Mouse (Mus musculus) hindbrain, embryonic 12.5 days (tissue): ENCODE measurements around the gene Eea1. TPM values are rescaled to one million over a fixed set of nuclear protein-coding genes. Genes with fewer than 3 reads are reported as not detected.
A peak's percentile ranks its signal among the peaks of the same experiment; 100 is the strongest.
"Not testable (repeated sequence)": the region's sequence is repeated elsewhere in the genome, so short reads cannot be mapped to it uniquely, and the experiment has no call there.

ENCODE experiments used
- ATAC-seq: fragments of 200-750 bp; cut with Nextera tagmentation; 2 replicates; pipeline ENCODE4 v1.8.0; 2017; ENCODE audit warnings: moderate TSS enrichment; ENCODE audit not compliant: low FRiP score
- H3K27ac ChIP-seq: fragments of 300-500 bp; sonication (generic); 2 replicates; pipeline ENCODE4 v1.5.1; 2016; ENCODE audit warnings: mild to moderate bottlenecking
- H3K27me3 ChIP-seq: fragments of 300-500 bp; sonication (generic); 2 replicates; pipeline ENCODE4 v1.6.1; 2016; ENCODE audit warnings: mild to moderate bottlenecking
- H3K36me3 ChIP-seq: fragments of 300-500 bp; sonication (generic); 2 replicates; pipeline ENCODE4 v1.6.1; 2016; ENCODE audit warnings: mild to moderate bottlenecking
- H3K4me1 ChIP-seq: fragments of 300-500 bp; sonication (generic); 2 replicates; pipeline ENCODE4 v1.6.1; 2016
- H3K4me2 ChIP-seq: fragments of 300-500 bp; sonication (generic); replicated peaks from 2 replicates; pipeline ENCODE4 v1.6.1; 2016; ENCODE audit warnings: mild to moderate bottlenecking
- H3K4me3 ChIP-seq: fragments of 300-500 bp; sonication (generic); 2 replicates; pipeline ENCODE4 v1.5.1; 2016; ENCODE audit warnings: mild to moderate bottlenecking
- H3K9ac ChIP-seq: fragments of 300-500 bp; sonication (generic); 2 replicates; pipeline ENCODE4 v1.6.1; 2016; ENCODE audit warnings: mild to moderate bottlenecking, moderate library complexity
- H3K9me3 ChIP-seq: fragments of 300-500 bp; sonication (generic); replicated peaks from 2 replicates; pipeline ENCODE4 v1.6.1; 2016; ENCODE audit warnings: mild to moderate bottlenecking
- WGBS: fragments of 180-500 bp; shearing (Covaris S2); methylation state at CpG from one replicate; pipeline ENCODE4 v1.1.7; 2016; 5-methylcytosine and 5-hydroxymethylcytosine counted together
- polyA plus RNA-seq: library from polyadenylated mRNA; unstranded; fragments of >200 nt; fragmentation: Nextera tagmentation; extraction: Ambion mirVana; gene quantifications from 2 replicates; pipeline ENCODE4 v1.2.1, GENCODE M21; 2016

Eea1 gene
- polyA plus RNA-seq, 1 experiment from 2014 or later: 18.7 TPM

DNA sequence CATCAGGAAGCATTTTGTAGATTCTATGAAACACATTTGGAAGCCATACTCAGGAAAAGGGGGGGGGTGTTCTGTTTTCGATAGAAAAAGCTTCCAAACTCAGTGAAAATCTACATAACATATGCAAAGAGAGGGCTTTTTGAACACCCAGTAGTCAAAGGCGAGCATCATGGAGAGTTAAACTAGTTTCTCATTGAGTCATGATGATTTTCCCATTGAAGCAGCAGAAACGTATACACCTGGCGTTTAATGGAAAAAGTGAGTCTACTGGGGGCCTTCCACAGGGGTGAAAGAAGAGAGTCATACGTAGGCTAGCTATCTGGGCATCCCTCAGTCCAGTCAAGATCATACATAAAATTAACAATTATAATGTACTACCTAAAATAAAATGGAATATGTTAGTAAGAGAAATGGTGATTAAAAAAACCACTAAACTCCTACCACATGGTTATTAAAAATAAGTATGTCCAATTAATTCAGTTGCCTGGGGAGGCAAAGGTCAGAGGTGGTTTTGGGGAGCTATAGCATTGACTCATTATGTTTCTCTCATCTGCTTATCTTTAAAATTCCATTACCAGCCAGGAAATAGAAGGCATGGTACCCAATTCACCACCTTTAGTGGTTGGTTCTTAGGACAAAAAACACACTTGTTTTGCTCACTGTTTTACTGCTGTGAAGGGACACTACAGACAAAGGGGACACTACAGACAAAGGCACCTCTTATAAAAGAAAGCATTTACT lies 25.8 kb upstream of the Eea1 start:
- 88% methylated on average over 5 of the region's 5 CpGs for WGBS
- Histone ChIP-seq H3K4me1 (no peaks in the 10 kb centered on the region), H3K27ac (no peak overlapping the region), H3K9me3 (no peaks in the 10 kb centered on the region), H3K36me3 (no peaks in the 10 kb centered on the region), H3K27me3 (no peaks in the 10 kb centered on the region), H3K9ac (no peak overlapping the region), H3K4me3 (no peak overlapping the region), H3K4me2 (no peak overlapping the region)
- ATAC-seq: no peak

DNA sequence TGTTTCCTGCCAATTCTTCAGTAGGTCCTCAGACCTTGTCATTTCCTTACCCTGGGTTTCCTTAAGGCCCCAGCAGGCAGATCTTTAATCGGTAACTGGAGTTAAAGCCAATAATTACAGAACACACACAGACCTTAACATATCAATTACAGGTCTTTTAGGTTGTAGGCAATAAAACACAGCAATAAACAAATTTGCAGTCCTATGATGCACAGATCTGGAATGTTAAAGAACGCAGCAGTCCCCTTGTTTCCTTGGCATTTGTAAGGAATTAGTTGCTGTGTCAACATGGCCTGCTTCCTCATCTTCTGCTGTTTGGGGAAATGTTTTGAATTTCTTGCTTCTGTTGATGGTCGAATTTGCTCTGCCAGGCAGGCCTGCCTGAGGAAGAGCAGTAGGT lies 21.7 kb upstream of the Eea1 start:
- no peaks in the 10 kb centered on the region for H3K9me3 ChIP-seq
- no peak overlapping the region for H3K27ac ChIP-seq
- no peaks in the 10 kb centered on the region for H3K27me3 ChIP-seq
- H3K36me3 ChIP-seq: no peaks in the 10 kb centered on the region
- WGBS: 56% methylated on average over 3 of the region's 3 CpGs
- H3K9ac ChIP-seq: no peak overlapping the region
- no peak for ATAC-seq
- H3K4me3 ChIP-seq: no peak overlapping the region
- H3K4me1 ChIP-seq: no peaks in the 10 kb centered on the region
- no peak overlapping the region for H3K4me2 ChIP-seq

DNA sequence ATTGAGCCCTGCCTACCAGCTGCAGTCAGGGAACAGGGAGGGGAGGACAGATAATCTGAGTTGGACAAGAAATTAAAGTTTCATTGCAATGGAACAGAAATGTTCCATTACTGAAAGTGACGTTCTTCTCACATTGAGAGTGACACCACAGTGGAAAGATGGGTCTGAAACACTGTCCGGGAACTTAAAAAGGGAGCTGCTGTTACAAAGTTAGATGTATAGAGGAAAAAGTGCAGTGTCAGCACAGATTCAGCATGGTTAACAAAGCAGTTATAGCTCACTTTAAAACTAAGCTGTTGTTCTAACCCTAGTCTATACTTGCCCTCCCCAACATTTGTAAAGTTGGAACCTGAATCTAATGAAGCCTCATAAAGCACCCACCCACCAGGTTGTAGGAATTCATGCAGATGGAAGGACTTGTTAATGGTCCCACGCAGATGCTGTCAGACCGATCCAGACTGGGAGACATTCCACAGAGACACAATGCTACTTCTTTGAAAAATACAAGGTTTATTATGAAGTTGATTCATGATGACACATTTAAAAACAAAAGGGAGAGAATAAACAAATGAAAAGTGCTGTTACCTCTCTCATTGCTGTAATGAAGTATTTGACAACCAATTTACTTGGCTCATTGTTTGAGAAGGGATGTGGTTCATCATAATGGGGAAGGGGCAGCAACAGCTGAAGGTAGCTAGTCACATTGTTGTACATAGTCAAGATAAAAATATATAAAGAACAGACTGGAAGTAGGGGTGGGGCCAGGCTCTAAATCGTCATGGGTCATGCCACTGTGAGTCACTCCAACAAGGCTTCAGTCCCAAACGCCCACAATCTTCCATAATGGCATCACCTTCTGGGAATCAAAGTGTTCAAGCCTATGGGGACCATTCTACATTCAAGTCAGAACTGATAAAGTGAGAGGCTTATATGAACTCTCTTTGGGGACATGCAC lies 16.9 kb upstream of the Eea1 start:
- H3K9ac ChIP-seq: no peak overlapping the region
- H3K4me2 ChIP-seq: no peak overlapping the region
- no peak for ATAC-seq
- no peaks in the 10 kb centered on the region for H3K4me1 ChIP-seq
- H3K9me3 ChIP-seq: no peaks in the 10 kb centered on the region
- no peak overlapping the region for H3K27ac ChIP-seq
- 86% methylated on average over 6 of the region's 6 CpGs for WGBS
- H3K27me3 ChIP-seq: no peaks in the 10 kb centered on the region
- H3K4me3 ChIP-seq: no peak overlapping the region
- H3K36me3 ChIP-seq: no peaks in the 10 kb centered on the region

DNA sequence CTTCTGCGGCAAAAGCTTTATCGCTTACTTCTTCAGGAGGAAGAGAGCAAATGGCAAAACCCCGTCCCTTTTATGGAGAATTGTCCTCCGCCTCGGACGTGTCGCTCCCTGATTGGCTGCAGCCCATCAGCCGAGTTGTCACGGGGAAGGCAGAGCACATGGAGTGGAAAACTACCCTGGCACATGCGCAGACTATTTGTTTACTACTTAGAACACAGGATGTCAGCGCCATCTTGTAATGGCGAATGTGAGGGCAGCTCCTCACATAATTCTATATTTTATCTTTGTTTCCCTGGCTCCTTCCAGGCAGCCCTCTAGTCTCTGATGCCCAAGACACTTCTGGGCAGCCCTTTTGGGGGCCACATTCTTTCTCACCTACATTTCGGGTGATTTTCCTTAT lies 6.8 kb upstream of the Eea1 start:
- H3K27ac ChIP-seq, H3K4me1 ChIP-seq, ATAC-seq, H3K36me3 ChIP-seq, H3K4me2 ChIP-seq, H3K27me3 ChIP-seq, H3K4me3 ChIP-seq, H3K9ac ChIP-seq, H3K9me3 ChIP-seq: not testable (repeated sequence)
- WGBS: 93% methylated on average over 13 of the region's 13 CpGs

DNA sequence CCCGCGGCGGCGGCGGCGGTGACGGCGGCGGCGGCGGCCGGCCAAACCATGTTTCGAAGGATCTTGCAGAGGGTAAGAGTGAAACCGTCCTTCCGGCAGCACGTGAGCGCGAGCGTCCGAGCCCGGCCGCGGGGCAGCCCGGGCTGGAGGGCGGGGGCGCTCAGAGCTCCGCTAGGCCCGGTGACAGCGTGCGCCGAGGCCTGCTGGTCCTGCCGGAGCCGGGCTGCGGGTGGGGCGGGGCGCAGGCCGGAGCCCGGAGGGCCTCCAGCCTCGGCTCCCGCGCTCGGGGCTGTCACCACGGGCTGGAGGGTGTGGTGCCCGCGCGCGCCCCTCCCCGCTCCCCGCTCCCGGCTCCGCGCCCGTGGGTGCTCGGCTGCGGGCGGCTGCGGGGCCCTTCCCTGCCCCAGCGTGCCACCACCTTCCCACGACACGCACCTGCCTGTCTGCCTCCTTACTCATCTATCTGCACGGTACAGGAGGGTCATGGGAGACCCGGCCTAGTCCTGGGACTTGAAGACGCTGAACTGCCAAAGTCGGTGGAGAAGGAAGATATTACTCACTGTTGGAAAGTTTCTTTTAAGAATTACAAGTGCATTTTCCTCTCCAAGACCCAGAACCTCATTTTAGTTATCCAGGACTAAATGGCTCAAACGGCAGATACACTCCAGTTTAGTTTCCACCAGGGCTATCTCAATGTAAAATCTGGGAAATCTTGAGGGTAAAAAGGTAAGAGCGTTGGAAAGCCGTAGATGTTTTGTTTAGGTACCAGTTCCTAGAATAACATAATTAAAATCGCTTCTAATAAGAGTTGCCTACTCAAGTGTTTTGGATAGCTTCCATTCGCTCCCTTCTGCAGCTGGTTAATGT lies 684 bp downstream of the Eea1 start:
- 6% methylated on average over 43 of the region's 69 CpGs for WGBS
- H3K4me3 ChIP-seq: peak overlapping the region; percentile 83
- H3K27me3 ChIP-seq: no peaks in the 10 kb centered on the region
- peak; percentile 92 for ATAC-seq
- H3K9me3 ChIP-seq: 0 out of 2 replicates have a peak, but pooled peaks cover 2% of the 10 kb centered on the region
- H3K36me3 ChIP-seq: no peaks in the 10 kb centered on the region
- H3K4me2 ChIP-seq: peak overlapping the region; percentile 86
- H3K27ac ChIP-seq: peak overlapping the region; percentile 92
- H3K9ac ChIP-seq: peak overlapping the region; percentile 81
- peaks cover 17% of the 10 kb centered on the region for H3K4me1 ChIP-seq

DNA sequence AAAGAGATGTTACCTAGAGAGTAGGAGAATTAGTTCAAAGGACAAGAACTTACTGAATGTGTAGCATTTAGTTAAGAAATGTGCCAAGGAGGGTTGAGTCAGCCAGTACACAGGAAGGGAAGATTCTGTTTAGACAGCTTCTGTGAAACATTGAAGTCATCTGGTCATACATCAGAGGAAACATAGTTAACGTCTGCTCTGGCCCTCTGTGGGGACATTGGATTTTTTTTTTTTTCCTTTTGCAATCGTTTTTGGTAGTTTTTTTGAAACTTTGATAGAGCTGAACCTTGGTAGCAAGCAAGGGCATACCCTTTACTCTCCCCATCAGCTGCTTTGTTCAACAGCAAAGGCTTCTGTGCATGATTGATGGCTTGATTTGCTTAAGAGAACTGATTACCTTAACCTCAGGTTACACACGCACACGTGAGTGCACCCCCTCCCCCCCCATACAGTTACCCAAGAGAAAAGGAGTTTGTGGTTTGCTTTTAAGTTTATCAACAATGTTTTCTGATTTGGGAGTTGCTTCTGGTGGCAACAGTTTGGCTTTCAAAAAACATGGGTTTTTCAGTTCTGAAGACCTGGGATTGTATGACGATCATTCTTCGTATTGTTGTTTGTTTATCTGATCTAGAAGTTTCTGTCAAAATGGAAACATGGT lies 1.4 kb downstream of the Eea1 start:
- Histone ChIP-seq H3K27ac (no peak overlapping the region), H3K27me3 (no peaks in the 10 kb centered on the region), H3K36me3 (no peaks in the 10 kb centered on the region), H3K4me3 (peak overlapping the region; percentile 83), H3K9me3 (0 out of 2 replicates have a peak, but pooled peaks cover 2% of the 10 kb centered on the region), H3K4me2 (peak overlapping the region; percentile 86), H3K9ac (no peak overlapping the region), H3K4me1 (peaks cover 17% of the 10 kb centered on the region)
- WGBS: 54% methylated on average over 6 of the region's 6 CpGs
- ATAC-seq: no peak

DNA sequence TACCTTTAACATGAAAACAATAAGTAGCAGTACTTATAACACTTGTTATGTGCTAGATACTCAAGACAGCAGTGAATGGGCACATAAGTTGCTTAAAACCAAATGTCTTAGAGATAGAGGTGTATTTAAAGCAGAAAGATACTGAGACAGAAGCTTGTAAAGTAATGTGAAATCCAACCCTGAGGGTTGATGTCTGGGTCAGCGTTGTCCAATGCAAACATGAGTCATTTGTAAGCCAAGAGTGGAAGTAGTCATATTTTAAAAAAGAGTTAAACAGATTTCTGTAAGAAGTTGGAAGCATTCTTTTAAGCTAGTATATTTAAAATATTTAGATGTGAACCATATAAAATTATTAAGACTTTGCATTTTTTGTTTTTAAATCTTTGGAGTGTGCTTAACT lies 4.6 kb downstream of the Eea1 start:
- no peaks in the 10 kb centered on the region for H3K27me3 ChIP-seq
- WGBS: 97% methylated on average over 1 of the region's 1 CpGs
- no peaks in the 10 kb centered on the region for H3K36me3 ChIP-seq
- H3K27ac ChIP-seq: no peak overlapping the region
- no peak overlapping the region for H3K4me3 ChIP-seq
- H3K9me3 ChIP-seq: 0 out of 2 replicates have a peak, but pooled peaks cover 2% of the 10 kb centered on the region
- no peak overlapping the region for H3K4me2 ChIP-seq
- H3K4me1 ChIP-seq: peaks cover 10% of the 10 kb centered on the region
- no peak for ATAC-seq
- no peak overlapping the region for H3K9ac ChIP-seq

DNA sequence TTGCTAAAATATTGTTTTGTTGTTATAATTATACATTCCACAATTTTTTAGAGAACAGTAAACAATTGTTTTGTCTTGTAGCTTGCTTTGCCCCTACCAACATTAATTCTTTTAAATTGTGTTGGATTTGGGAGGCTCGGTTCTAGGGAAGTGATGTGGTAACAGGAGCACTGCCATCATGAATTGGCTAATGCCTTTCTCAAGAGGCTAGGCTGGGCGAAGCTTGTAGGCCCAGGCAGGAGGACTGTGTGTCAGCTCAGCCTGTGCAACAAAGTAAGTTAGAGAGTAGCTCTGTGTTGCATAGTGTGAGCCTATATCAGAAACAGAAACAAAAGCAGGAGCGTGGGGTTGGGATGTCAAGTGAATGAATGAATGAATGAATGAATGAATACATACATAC lies 9.0 kb downstream of the Eea1 start:
- no peak for ATAC-seq
- Histone ChIP-seq H3K27me3 (no peaks in the 10 kb centered on the region), H3K36me3 (no peaks in the 10 kb centered on the region), H3K9me3 (no peaks in the 10 kb centered on the region), H3K27ac (no peak overlapping the region), H3K4me1 (no peaks in the 10 kb centered on the region), H3K9ac (no peak overlapping the region), H3K4me2 (no peak overlapping the region), H3K4me3 (no peak overlapping the region)
- 93% methylated on average over 3 of the region's 3 CpGs for WGBS

DNA sequence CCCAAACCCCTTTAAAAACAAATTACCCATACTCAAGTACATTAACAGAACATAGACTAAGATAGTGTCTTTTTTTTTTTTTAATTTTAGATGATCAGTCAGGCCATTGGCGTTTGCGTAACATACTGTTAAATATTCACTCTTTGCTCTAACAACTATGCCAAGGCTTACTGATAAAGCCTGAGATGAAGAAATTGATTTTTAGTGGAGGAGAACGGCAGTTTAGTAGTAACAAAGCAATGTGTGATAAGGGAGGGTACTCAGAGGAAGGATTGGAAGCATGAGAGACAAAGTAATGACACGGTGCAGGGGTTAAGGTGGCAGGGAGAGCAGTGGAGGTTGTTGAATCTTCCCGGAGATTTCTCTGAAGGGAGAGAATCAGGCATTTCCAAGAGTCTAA lies 9.7 kb downstream of the Eea1 start:
- H3K9ac ChIP-seq: no peak overlapping the region
- H3K4me2 ChIP-seq: no peak overlapping the region
- no peaks in the 10 kb centered on the region for H3K27me3 ChIP-seq
- H3K9me3 ChIP-seq: no peaks in the 10 kb centered on the region
- no peaks in the 10 kb centered on the region for H3K4me1 ChIP-seq
- H3K36me3 ChIP-seq: no peaks in the 10 kb centered on the region
- no peak overlapping the region for H3K27ac ChIP-seq
- WGBS: 93% methylated on average over 5 of the region's 5 CpGs
- no peak overlapping the region for H3K4me3 ChIP-seq
- ATAC-seq: no peak

DNA sequence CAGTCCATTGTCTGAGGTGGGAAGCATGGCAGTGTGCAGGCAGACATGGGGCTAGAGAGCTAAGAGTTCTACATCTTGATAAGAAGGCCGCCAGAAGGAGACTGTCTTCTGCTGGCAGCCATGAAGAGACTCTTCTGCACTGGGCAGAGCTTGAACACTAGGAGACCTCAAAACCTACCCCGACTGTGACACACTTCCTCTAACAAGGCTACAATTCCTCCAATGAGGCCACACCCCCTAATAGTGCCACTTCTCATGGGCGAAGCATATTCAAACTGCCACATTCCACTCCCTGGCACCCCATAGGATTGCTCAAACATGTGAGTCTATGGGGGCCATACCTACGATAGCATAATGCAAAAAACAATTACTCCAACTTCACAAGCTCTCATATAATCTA lies 10.3 kb downstream of the Eea1 start:
- Histone ChIP-seq H3K9me3 (no peaks in the 10 kb centered on the region), H3K4me3 (no peak overlapping the region), H3K27ac (no peak overlapping the region), H3K4me2 (no peak overlapping the region), H3K4me1 (no peaks in the 10 kb centered on the region), H3K9ac (no peak overlapping the region), H3K27me3 (no peaks in the 10 kb centered on the region), H3K36me3 (no peaks in the 10 kb centered on the region)
- ATAC-seq: no peak
- 96% methylated on average over 4 of the region's 4 CpGs for WGBS

DNA sequence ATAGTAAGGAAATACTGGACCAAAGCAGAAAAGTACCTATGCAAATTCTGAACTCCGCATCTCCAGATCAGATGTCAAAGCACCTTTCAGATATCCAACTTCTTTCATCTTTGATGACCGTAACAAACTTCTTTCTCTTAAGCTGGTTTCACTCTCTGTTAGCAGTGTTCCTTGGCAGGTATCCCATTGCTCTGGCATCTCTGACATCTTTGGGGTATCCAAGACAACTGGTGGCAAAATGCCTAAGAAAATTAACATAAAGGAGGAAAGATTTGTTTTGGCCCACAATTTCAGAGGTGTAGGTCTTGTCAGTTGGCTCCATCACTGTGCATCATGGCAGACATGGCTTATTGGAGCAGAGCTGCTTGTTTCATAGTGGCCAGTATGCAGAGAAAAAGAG lies 10.9 kb downstream of the Eea1 start:
- no peak for ATAC-seq
- Histone ChIP-seq H3K4me3 (no peak overlapping the region), H3K27me3 (no peaks in the 10 kb centered on the region), H3K9me3 (no peaks in the 10 kb centered on the region), H3K36me3 (no peaks in the 10 kb centered on the region), H3K9ac (no peak overlapping the region), H3K4me1 (no peaks in the 10 kb centered on the region), H3K4me2 (no peak overlapping the region), H3K27ac (no peak overlapping the region)
- WGBS: 92% methylated on average over 2 of the region's 2 CpGs
